ENCODE assay signal across 24 mouse cellular contexts in genomic region chr1:86300731-86301130, GRCm38 (mm10). TPM values are rescaled to one million over a fixed set of nuclear protein-coding genes. Genes with fewer than 3 reads are reported as not detected.
DNase-seq lines count a peak whose midpoint lies in the region; ATAC-seq and TF ChIP-seq lines count a peak whose summit lies in the region.
"Had no signal": no experiment of that assay in that cellular context is flagged by ENCODE, and none has a peak within 500 bp of the region (broad histone marks: within the 10 kb centered on the region; RNA-seq: fewer than 3 reads in every experiment).

No protein-coding gene starts in this region.

- no peaks in the 10 kb centered on the region for H3K79me2 ChIP-seq in C2C12 (ENCODE audit: control insufficient read depth, insufficient read depth)

- H3K9ac ChIP-seq in intestine, embryonic 16.5 days (ENCODE audit: low read depth, low read length), result no peak overlapping the region
- H3K9ac ChIP-seq in forebrain, embryonic 11.5 days (ENCODE audit: low read length), result no peak overlapping the region
- H3K9ac ChIP-seq: liver, embryonic 12.5 days; lung, embryonic 14.5 days; midbrain, embryonic 13.5 days had no signal

- H3K36me3 ChIP-seq in C2C12 (ENCODE audit: control insufficient read depth, insufficient read depth), result no peaks in the 10 kb centered on the region
- no peaks in the 10 kb centered on the region for H3K36me3 ChIP-seq in intestine, embryonic 16.5 days (ENCODE audit: control insufficient read depth, insufficient read depth, low read length)
- no peaks in the 10 kb centered on the region for H3K36me3 ChIP-seq in forebrain, embryonic 11.5 days (ENCODE audit: control insufficient read depth, insufficient read depth, low read length)
- H3K36me3 ChIP-seq: midbrain, embryonic 13.5 days had no signal

- 0 out of 2 replicates have a peak, but pooled peaks have one; percentile 6 for ATAC-seq in granulocyte monocyte progenitor cell, adult 5-6 weeks (replicated peaks; ENCODE audit: poor library complexity, severe bottlenecking)
- ATAC-seq in intestine, embryonic 16.5 days, result no peak
- no peak for ATAC-seq in forebrain, embryonic 11.5 days (replicated peaks; ENCODE audit: low FRiP score)
- ATAC-seq: activated CD4-positive, CD25-positive, alpha-beta regulatory T cell, adult 4 months; forebrain, embryonic 16.5 days; liver, embryonic 12.5 days; midbrain, embryonic 13.5 days; Patski had no signal

- no peak overlapping the region for H3K4me2 ChIP-seq in intestine, embryonic 16.5 days (ENCODE audit: low read depth, low read length)
- no peak overlapping the region for H3K4me2 ChIP-seq in forebrain, embryonic 11.5 days (ENCODE audit: low read depth, low read length, severe bottlenecking)
- H3K4me2 ChIP-seq: liver, embryonic 12.5 days; lung, embryonic 14.5 days; midbrain, embryonic 13.5 days had no signal

- H3K79me3 ChIP-seq in C2C12 (ENCODE audit: low read depth), result no peaks in the 10 kb centered on the region

- no peak overlapping the region for H3ac ChIP-seq in C2C12 (ENCODE audit: control insufficient read depth, insufficient read length, low read depth)

- no peak overlapping the region for H3K4me3 ChIP-seq in C2C12 (ENCODE audit: insufficient read depth, poor library complexity, severe bottlenecking)
- no peak overlapping the region for H3K4me3 ChIP-seq in intestine, embryonic 16.5 days (ENCODE audit: low read length)
- H3K4me3 ChIP-seq in forebrain, embryonic 11.5 days (ENCODE audit: low read depth, low read length), result no peak overlapping the region
- H3K4me3 ChIP-seq: erythroblast, embryonic 14.5 days; heart, adult 2 months; hindbrain, embryonic 10.5 days; liver, embryonic 12.5 days; midbrain, embryonic 13.5 days had no signal

- no peaks in the 10 kb centered on the region for H3K9me3 ChIP-seq in intestine, embryonic 16.5 days (ENCODE audit: control insufficient read depth, low read length)
- H3K9me3 ChIP-seq in forebrain, embryonic 11.5 days (ENCODE audit: control insufficient read depth, low read length), result no peaks in the 10 kb centered on the region
- H3K9me3 ChIP-seq: liver, embryonic 12.5 days; midbrain, embryonic 13.5 days had no signal

- no peak for TF ChIP-seq CTCF in C2C12 (IDR thresholded peaks at IDR 0.05; ENCODE audit: control insufficient read depth, insufficient read depth, insufficient read length)

- H3K4me1 ChIP-seq in intestine, embryonic 16.5 days (ENCODE audit: control insufficient read depth, insufficient read depth, low read length), result 0 out of 2 replicates have a peak, but pooled peaks cover 7% of the 10 kb centered on the region
- H3K4me1 ChIP-seq in forebrain, embryonic 11.5 days (replicated peaks; ENCODE audit: control insufficient read depth, insufficient read depth, low read length), result peaks cover 8% of the 10 kb centered on the region; the same call in 1 of the 2 replicates

- no peak overlapping the region for H3K27ac ChIP-seq in intestine, embryonic 16.5 days (ENCODE audit: low read length)
- no peak overlapping the region for H3K27ac ChIP-seq in forebrain, embryonic 11.5 days (ENCODE audit: low read depth, low read length)
- H3K27ac ChIP-seq: heart, adult 2 months; hindbrain, embryonic 10.5 days; liver, embryonic 12.5 days; midbrain, embryonic 13.5 days had no signal

- no peaks in the 10 kb centered on the region for H3K27me3 ChIP-seq in C2C12 (ENCODE audit: control insufficient read depth, insufficient read depth, insufficient read length)
- peaks cover 16% of the 10 kb centered on the region for H3K27me3 ChIP-seq in intestine, embryonic 16.5 days (replicated peaks; ENCODE audit: control insufficient read depth, insufficient read depth, low read length)
- H3K27me3 ChIP-seq in forebrain, embryonic 11.5 days (ENCODE audit: control insufficient read depth, insufficient read depth, low read length), result peaks cover 25% of the 10 kb centered on the region

- WGBS in intestine, embryonic 16.5 days, result 58% methylated on average over 7 of the region's 7 CpGs
- WGBS in forebrain, embryonic 11.5 days, result 57% methylated on average over 7 of the region's 7 CpGs

- DNase-seq in spleen, adult 18-20 months, result peak; percentile 22 to 51
- DNase-seq in spleen, postnatal 4 days (ENCODE audit: low spot score in 2 of 2), result no peak
- peak; percentile 14 to 36 for DNase-seq in spleen, postnatal 36 days (ENCODE audit: low spot score in 2 of 2)
- no peak for DNase-seq in forebrain, embryonic 11.5 days (ENCODE audit: low spot score)
- no peak for DNase-seq in cerebellum, adult 9-10 months
- DNase-seq: adrenal gland, postnatal 25 days; cerebellum, postnatal 14 days; kidney, adult 9 months; lung, embryonic 14.5 days; lung, postnatal 4 days; retina, postnatal 1 day; right cerebral cortex, postnatal 4 days had no signal

TF ChIP-seq in C2C12, 6 proteins besides CTCF, POLR2A, EP300 and RAD21:
- TF ChIP-seq CEBPB (IDR thresholded peaks at IDR 0.05; ENCODE audit: low read depth) (no peak), FOSL1 (IDR thresholded peaks at IDR 0.05; ENCODE audit: insufficient read depth, low read length, poor library complexity, severe bottlenecking) (no peak), MYOD1 (IDR thresholded peaks at IDR 0.05; ENCODE audit: control insufficient read depth, insufficient read length, low read depth) (peak; percentile 34)

RNA-seq across cellular contexts. Expression of gene B3gnt7, which starts 1.9 kb away (rescaled TPM):
- polyA plus RNA-seq in C2C12 (2012; fragmentation: generic; extraction: Trizol), result not detected
- 1.0 and 3.9 TPM in 2 replicates for total RNA-seq in granulocyte monocyte progenitor cell, adult 5-6 weeks (2014; fragmentation: Nextera tagmentation)
- total RNA-seq in granulocyte monocyte progenitor cell, adult 5-6 weeks (2017), result 0.30 and 0.98 TPM in 2 replicates
- polyA plus RNA-seq in intestine, embryonic 16.5 days (2015; fragmentation: Nextera tagmentation; extraction: Ambion mirVana), result 5.3 and 6.7 TPM in 2 replicates
- polyA plus RNA-seq in forebrain, embryonic 11.5 days (2014; fragmentation: Nextera tagmentation; extraction: Ambion mirVana), result 3.7 and 3.9 TPM in 2 replicates
- total RNA-seq: gastrocnemius, adult 8-10 months had no signal

RNA-seq across cellular contexts. Expression of gene Ncl, which starts 58.5 kb away (rescaled TPM):
- 286 TPM for polyA plus RNA-seq in C2C12 (2012; fragmentation: generic; extraction: Trizol)
- total RNA-seq in granulocyte monocyte progenitor cell, adult 5-6 weeks (2014; fragmentation: Nextera tagmentation), result 715 and 728 TPM in 2 replicates
- total RNA-seq in granulocyte monocyte progenitor cell, adult 5-6 weeks (2017), result 917 and 958 TPM in 2 replicates
- polyA plus RNA-seq in intestine, embryonic 16.5 days (2015; fragmentation: Nextera tagmentation; extraction: Ambion mirVana), result 355 and 416 TPM in 2 replicates
- 410 and 411 TPM in 2 replicates for polyA plus RNA-seq in forebrain, embryonic 11.5 days (2014; fragmentation: Nextera tagmentation; extraction: Ambion mirVana)

Comparison
In these comparisons a context has a peak if more than half of its experiments do, and no peak if none do; other contexts are left out.
1. DNase-seq: peak in spleen, adult 18-20 months (2 of 2) and spleen, postnatal 36 days (2 of 2); none in spleen, postnatal 4 days (0 of 2), forebrain, embryonic 11.5 days (single experiment) and cerebellum, adult 9-10 months (single experiment).